9 mouse cellular contexts compared by ENCODE assay signal in genomic region chr1:121490241-121490640, GRCm38 (mm10). TPM values are rescaled to one million over a fixed set of nuclear protein-coding genes. Genes with fewer than 3 reads are reported as not detected.
A peak's percentile ranks its signal among the peaks of the same experiment; 100 is the strongest.
DNase-seq lines count a peak whose midpoint lies in the region; ATAC-seq and TF ChIP-seq lines count a peak whose summit lies in the region.
"Had no signal": no experiment of that assay in that cellular context is flagged by ENCODE, and none has a peak within 500 bp of the region (broad histone marks: within the 10 kb centered on the region; RNA-seq: fewer than 3 reads in every experiment).

No protein-coding gene starts in this region.

- DNase-seq in heart, adult 2 months: no peak
- no peak for DNase-seq in heart, adult 11 months
- peak; percentile 71 for DNase-seq in brain, adult 2 months (ENCODE audit: low read depth, low spot score)
- DNase-seq in hindbrain, postnatal 0 days (ENCODE audit: low spot score): peak; percentile 55
- DNase-seq in limb, embryonic 11.5 days (ENCODE audit: low spot score): peak; percentile 46
- peak; percentile 57 for DNase-seq in retina, postnatal 7 days (ENCODE audit: low read depth, low spot score)
- no peak for DNase-seq in ovary, postnatal 36 days (ENCODE audit: low spot score)

- peak; percentile 47 for TF ChIP-seq CTCF in heart, adult 2 months (IDR thresholded peaks at IDR 0.05)
- TF ChIP-seq CTCF in E14TG2a.4 (conservative IDR thresholded peaks at IDR 0.05; ENCODE audit: low read length): peak; percentile 34; the same call in 1 of the 2 replicates
- TF ChIP-seq CTCF in hindbrain, postnatal 0 days (IDR thresholded peaks at IDR 0.05; ENCODE audit: low read depth): peak; percentile 66

- no peak overlapping the region for H3K27ac ChIP-seq in heart, adult 2 months
- H3K27ac ChIP-seq in hindbrain, postnatal 0 days: no peak overlapping the region
- H3K27ac ChIP-seq in limb, embryonic 11.5 days (replicated peaks; ENCODE audit: low read depth, low read length): no peak overlapping the region

- intact Hi-C loops in heart, adult 2 months (cut with DNase I): no loop called here

- 50% methylated on average over 5 of the region's 5 CpGs for WGBS in heart, adult 2 months
- WGBS in hindbrain, postnatal 0 days: 36% methylated on average over 5 of the region's 5 CpGs
- 30% methylated on average over 5 of the region's 5 CpGs for WGBS in limb, embryonic 11.5 days

- H3K79me2 ChIP-seq in heart, adult 2 months (replicated peaks; ENCODE audit: control insufficient read depth, insufficient read depth, low read length): no peaks in the 10 kb centered on the region

- H3K36me3 ChIP-seq in heart, adult 2 months (ENCODE audit: control insufficient read depth, insufficient read depth, low read length): no peaks in the 10 kb centered on the region
- H3K36me3 ChIP-seq in E14TG2a.4 (ENCODE audit: insufficient read depth, low read length): peaks cover 46% of the 10 kb centered on the region
- peaks cover 39% of the 10 kb centered on the region for H3K36me3 ChIP-seq in hindbrain, postnatal 0 days (ENCODE audit: insufficient read depth, low read length)
- peaks cover 2% of the 10 kb centered on the region for H3K36me3 ChIP-seq in limb, embryonic 11.5 days (ENCODE audit: control insufficient read depth, insufficient read depth, low read length)

- TF ChIP-seq EP300 in heart, adult 2 months (IDR thresholded peaks at IDR 0.05; ENCODE audit: insufficient read depth, low read depth, low read length): no peak

- ATAC-seq in hindbrain, postnatal 0 days: peak; percentile 55
- no peak for ATAC-seq in limb, embryonic 11.5 days (ENCODE audit: insufficient number of reproducible peaks, low FRiP score, low TSS enrichment, low read depth)

- H3K9me3 ChIP-seq in E14TG2a.4 (ENCODE audit: low read length): no peaks in the 10 kb centered on the region
- no peaks in the 10 kb centered on the region for H3K9me3 ChIP-seq in hindbrain, postnatal 0 days (ENCODE audit: low read length)
- H3K9me3 ChIP-seq in limb, embryonic 11.5 days (ENCODE audit: control insufficient read depth, low read length): no peaks in the 10 kb centered on the region

- no peak overlapping the region for H3K4me2 ChIP-seq in hindbrain, postnatal 0 days (ENCODE audit: low read depth, low read length)
- no peak overlapping the region for H3K4me2 ChIP-seq in limb, embryonic 11.5 days (ENCODE audit: low read depth, severe bottlenecking)

- no peak for TF ChIP-seq POLR2A in heart, adult 2 months (IDR thresholded peaks at IDR 0.05; ENCODE audit: insufficient read depth, low read depth, low read length)

- no peak overlapping the region for H3K9ac ChIP-seq in heart, adult 2 months (ENCODE audit: low read depth, low read length)
- no peak overlapping the region for H3K9ac ChIP-seq in hindbrain, postnatal 0 days (replicated peaks; ENCODE audit: low read length)
- no peak overlapping the region for H3K9ac ChIP-seq in limb, embryonic 11.5 days (ENCODE audit: low read length)

- H3K4me3 ChIP-seq in heart, adult 2 months: no peak overlapping the region
- H3K4me3 ChIP-seq in E14TG2a.4 (replicated peaks; ENCODE audit: low read length): no peak overlapping the region
- no peak overlapping the region for H3K4me3 ChIP-seq in hindbrain, postnatal 0 days (ENCODE audit: low read length)
- no peak overlapping the region for H3K4me3 ChIP-seq in limb, embryonic 11.5 days (ENCODE audit: low read depth, low read length)

- no peaks in the 10 kb centered on the region for H3K27me3 ChIP-seq in heart, adult 2 months (ENCODE audit: control insufficient read depth, insufficient read depth, low read length)
- H3K27me3 ChIP-seq in E14TG2a.4 (ENCODE audit: insufficient read depth, low read length): no peaks in the 10 kb centered on the region
- H3K27me3 ChIP-seq in hindbrain, postnatal 0 days (ENCODE audit: insufficient read depth, low read length): no peaks in the 10 kb centered on the region
- no peaks in the 10 kb centered on the region for H3K27me3 ChIP-seq in limb, embryonic 11.5 days (ENCODE audit: control insufficient read depth, insufficient read depth, low read length)

- H3K4me1 ChIP-seq in heart, adult 2 months (ENCODE audit: control insufficient read depth, insufficient read depth, low read length): no peaks in the 10 kb centered on the region
- no peaks in the 10 kb centered on the region for H3K4me1 ChIP-seq in E14TG2a.4 (replicated peaks; ENCODE audit: low read depth, low read length)
- no peaks in the 10 kb centered on the region for H3K4me1 ChIP-seq in hindbrain, postnatal 0 days (ENCODE audit: insufficient read depth, low read length)
- no peaks in the 10 kb centered on the region for H3K4me1 ChIP-seq in limb, embryonic 11.5 days (ENCODE audit: control insufficient read depth, insufficient read depth, low read length)

RNA-seq across cellular contexts. Expression of gene Htr5b, which starts 38.0 kb away (rescaled TPM):
- total RNA-seq in heart, adult 2 months (2021): not detected
- not detected in 2 replicates for polyA plus RNA-seq in heart, adult 2 months (2012; rRNA removed)
- 3.8 and 6.3 TPM in 2 replicates for total RNA-seq in hindbrain, postnatal 0 days (2014; rRNA removed)
- 3.4 and 3.6 TPM in 2 replicates for polyA plus RNA-seq in hindbrain, postnatal 0 days (2015; fragmentation: Nextera tagmentation; extraction: Ambion mirVana)
- polyA plus RNA-seq in limb, embryonic 11.5 days (2014; fragmentation: Nextera tagmentation; extraction: Ambion mirVana): 0.78 and 1.2 TPM in 2 replicates
- total RNA-seq: adrenal gland, adult 18-20 months had no signal

RNA-seq across cellular contexts. Expression of gene Ccdc93, which starts 59.4 kb away (rescaled TPM):
- total RNA-seq in heart, adult 2 months (2021): 10 to 100 TPM; 14.0 to 15.1 TPM
- 4.8 and 14.5 TPM in 2 replicates for polyA plus RNA-seq in heart, adult 2 months (2012; rRNA removed)
- 14.6 and 15.4 TPM in 2 replicates for total RNA-seq in hindbrain, postnatal 0 days (2014; rRNA removed)
- 6.1 and 7.4 TPM in 2 replicates for polyA plus RNA-seq in hindbrain, postnatal 0 days (2015; fragmentation: Nextera tagmentation; extraction: Ambion mirVana)
- polyA plus RNA-seq in limb, embryonic 11.5 days (2014; fragmentation: Nextera tagmentation; extraction: Ambion mirVana): 10.8 and 12.6 TPM in 2 replicates

Comparison
In these comparisons a context has a peak if more than half of its experiments do, and no peak if none do; other contexts are left out.
1. DNase-seq: peak in brain, adult 2 months (single experiment), hindbrain, postnatal 0 days (single experiment), limb, embryonic 11.5 days (single experiment) and retina, postnatal 7 days (single experiment); none in heart, adult 2 months (0 of 2), heart, adult 11 months (single experiment) and ovary, postnatal 36 days (single experiment).
2. Peak in every context shown above with its lines, with median percentiles within 50 percentile points of each other: CTCF ChIP-seq.